Mouse (Mus musculus) liver, embryonic 16.5 days (tissue): ENCODE measurements at regions not wholly inside any gene's neighbourhood (a gene's known extent, or its start where the extent isn't known, plus 50 kb on each side); places are given as distances from the start of the nearest gene placed in this dataset.

Experiments used
- ATAC-seq: fragments of 200-750 bp; cut with Nextera tagmentation; 2 replicates; pipeline ENCODE4 v1.8.0; 2017; ENCODE audit warnings: low read depth, mild to moderate bottlenecking, moderate number of reproducible peaks, moderate library complexity
- H3K27ac ChIP-seq: fragments of 300-500 bp; sonication (generic); 2 replicates; pipeline ENCODE4 v1.5.1; 2014; ENCODE audit warnings: mild to moderate bottlenecking, low read length
- H3K27me3 ChIP-seq: fragments of 300-500 bp; sonication (generic); 2 replicates; pipeline ENCODE4 v1.6.1; 2014; ENCODE audit warnings: low read depth, low read length, mixed read lengths; ENCODE audit not compliant: control insufficient read depth, insufficient read depth
- H3K36me3 ChIP-seq: fragments of 300-500 bp; sonication (generic); 2 replicates; pipeline ENCODE4 v1.6.1; 2014; ENCODE audit warnings: mild to moderate bottlenecking; ENCODE audit not compliant: control insufficient read depth, insufficient read depth
- H3K4me1 ChIP-seq: fragments of 300-500 bp; sonication (generic); 2 replicates; pipeline ENCODE4 v1.6.1; 2014; ENCODE audit warnings: low read depth, low read length, mixed read lengths; ENCODE audit not compliant: control insufficient read depth
- H3K4me2 ChIP-seq: fragments of 300-500 bp; sonication (generic); 2 replicates; pipeline ENCODE4 v1.6.1; 2014; ENCODE audit warnings: low read depth, low read length, mixed read lengths
- H3K4me3 ChIP-seq: fragments of 300-500 bp; sonication (generic); 2 replicates; pipeline ENCODE4 v1.5.1; 2014; ENCODE audit warnings: low read depth, mild to moderate bottlenecking, low read length
- H3K9ac ChIP-seq: fragments of 300-500 bp; sonication (generic); 2 replicates; pipeline ENCODE4 v1.6.1; 2014; ENCODE audit warnings: low read depth, low read length
- H3K9me3 ChIP-seq: fragments of 300-500 bp; sonication (generic); replicated peaks from 2 replicates; pipeline ENCODE4 v1.6.1; 2016; ENCODE audit warnings: low read length; ENCODE audit not compliant: control insufficient read depth
- WGBS: fragments of 180-500 bp; shearing (Covaris S2); extraction: QIAGEN DNeasy Blood & Tissue Kit; methylation state at CpG from one replicate; pipeline ENCODE4 v1.1.7; 2014; ENCODE audit not compliant: insufficient replicate concordance; 5-methylcytosine and 5-hydroxymethylcytosine counted together

DNA sequence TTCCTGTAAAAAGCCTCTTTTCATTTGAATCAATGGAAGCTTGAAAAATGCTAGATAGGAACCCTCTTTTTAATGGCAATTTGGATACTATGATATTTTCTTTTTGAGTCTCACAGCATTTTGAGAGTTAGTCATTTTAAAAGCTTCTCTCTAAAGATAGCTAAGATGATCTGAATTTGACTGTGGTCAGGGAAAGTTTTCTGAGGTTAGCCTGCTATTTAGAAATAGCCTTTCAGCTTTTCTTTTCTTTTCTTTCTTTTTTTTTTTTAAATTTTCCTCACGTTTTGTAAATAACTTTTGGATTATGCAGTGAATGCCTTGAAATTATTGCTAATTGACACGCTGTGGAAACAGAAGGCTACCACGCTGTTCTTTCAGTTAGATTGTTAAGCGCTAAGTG is 387.3 kb upstream of the Zeb2 start:
- no peak for ATAC-seq
- H3K36me3 ChIP-seq: no peaks in the 10 kb centered on the region
- WGBS: 78% methylated on average over 4 of the region's 4 CpGs

DNA sequence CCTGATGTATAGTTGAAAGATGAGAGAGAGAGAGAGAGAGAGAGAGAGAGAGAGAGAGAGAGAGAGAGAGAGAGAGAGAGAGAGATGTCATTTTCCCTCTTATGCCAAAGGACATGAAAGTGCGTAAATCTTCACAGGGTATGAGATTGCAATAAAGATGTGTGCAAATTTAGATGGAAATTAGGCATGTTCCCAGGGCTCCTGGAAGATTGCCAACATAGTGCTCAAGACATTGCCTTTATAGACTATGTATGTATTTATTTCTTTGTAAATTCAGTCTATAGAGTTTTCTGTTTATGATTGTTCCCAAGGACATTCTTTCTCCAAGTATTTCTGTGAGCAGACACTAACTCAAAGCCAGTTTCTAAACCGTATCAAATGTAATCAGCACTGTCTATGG is 376.5 kb upstream of the Zeb2 start:
- Histone ChIP-seq H3K4me1 (no peaks in the 10 kb centered on the region), H3K4me3 (no peak overlapping the region), H3K4me2 (no peak overlapping the region), H3K27ac (no peak overlapping the region), H3K27me3 (no peaks in the 10 kb centered on the region), H3K9ac (no peak overlapping the region), H3K36me3 (no peaks in the 10 kb centered on the region), H3K9me3 (no peaks in the 10 kb centered on the region)
- ATAC-seq: no peak
- 70% methylated on average over 2 of the region's 2 CpGs for WGBS

More for the DNA sequence above, 387.3 kb upstream of the Zeb2 start:
- Histone ChIP-seq H3K27me3 (no peaks in the 10 kb centered on the region), H3K4me3 (no peak overlapping the region), H3K4me2 (no peak overlapping the region), H3K9me3 (no peaks in the 10 kb centered on the region), H3K9ac (no peak overlapping the region), H3K4me1 (no peaks in the 10 kb centered on the region), H3K27ac (no peak overlapping the region)

DNA sequence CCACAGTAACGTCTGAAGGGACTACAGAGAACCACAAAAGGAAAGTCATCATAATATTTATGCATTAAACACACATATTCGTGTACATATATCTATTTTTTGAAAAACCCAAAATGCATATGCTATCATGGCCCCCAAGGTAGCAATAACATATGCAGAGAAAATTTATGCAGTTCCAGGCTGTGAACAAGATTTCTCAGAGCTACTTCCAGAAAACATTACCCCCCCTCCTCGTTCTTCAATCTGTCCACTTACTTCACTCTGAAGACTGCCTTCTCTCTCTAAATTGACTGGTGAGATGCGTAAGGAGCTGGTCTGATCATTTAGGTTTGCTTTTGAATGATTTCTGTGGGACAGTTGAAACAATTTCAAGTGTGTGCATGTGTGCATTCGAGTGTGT is 369.3 kb upstream of the Zeb2 start:
- no peaks in the 10 kb centered on the region for H3K4me1 ChIP-seq
- no peaks in the 10 kb centered on the region for H3K36me3 ChIP-seq
- no peak overlapping the region for H3K4me2 ChIP-seq
- ATAC-seq: no peak
- no peaks in the 10 kb centered on the region for H3K9me3 ChIP-seq
- no peak overlapping the region for H3K4me3 ChIP-seq
- no peak overlapping the region for H3K9ac ChIP-seq
- WGBS: 67% methylated on average over 5 of the region's 5 CpGs
- no peaks in the 10 kb centered on the region for H3K27me3 ChIP-seq
- H3K27ac ChIP-seq: no peak overlapping the region

DNA sequence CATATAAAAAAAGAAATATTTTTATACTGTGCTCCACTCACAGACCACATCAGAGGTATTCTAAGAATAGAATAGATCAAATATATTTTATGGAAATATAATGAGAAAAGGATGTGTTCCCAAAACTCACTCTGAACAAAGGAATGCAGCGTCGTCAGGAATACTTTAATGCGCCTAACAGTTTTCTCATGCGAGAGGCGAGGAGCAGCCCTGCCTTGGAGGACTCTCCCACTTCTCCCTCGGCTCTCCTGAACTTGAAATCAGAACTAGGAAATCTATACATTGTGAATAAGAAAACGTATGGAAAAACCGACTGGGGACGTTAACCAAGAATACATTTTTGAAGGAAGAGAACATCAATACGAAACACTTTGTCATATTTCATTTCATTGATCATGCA is 368.3 kb upstream of the Zeb2 start:
- WGBS: 69% methylated on average over 10 of the region's 10 CpGs
- Histone ChIP-seq H3K27ac (no peak overlapping the region), H3K27me3 (no peaks in the 10 kb centered on the region), H3K4me1 (no peaks in the 10 kb centered on the region), H3K4me3 (no peak overlapping the region), H3K9ac (no peak overlapping the region), H3K4me2 (no peak overlapping the region), H3K9me3 (no peaks in the 10 kb centered on the region), H3K36me3 (no peaks in the 10 kb centered on the region)
- ATAC-seq: no peak

DNA sequence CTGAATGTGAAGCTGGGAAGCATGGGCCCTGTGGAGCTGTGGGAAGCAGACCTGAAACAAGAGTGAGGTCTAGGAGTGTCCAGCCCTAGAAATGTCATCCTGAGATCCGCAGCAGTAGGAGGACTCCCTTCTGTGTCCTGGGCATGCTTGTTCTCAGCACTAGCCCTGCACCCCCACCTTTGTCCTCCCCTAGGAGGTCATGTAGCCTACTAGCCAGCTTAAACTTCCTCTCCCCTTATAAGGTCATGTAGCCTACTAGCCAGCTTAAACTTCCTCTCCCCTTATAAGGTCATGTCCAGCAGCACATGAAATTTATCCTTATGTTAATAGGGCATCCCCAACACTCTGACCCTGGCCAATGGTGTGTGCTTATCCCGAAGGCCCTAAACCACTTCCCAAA is 363.5 kb upstream of the Zeb2 start:
- Histone ChIP-seq H3K9me3 (no peaks in the 10 kb centered on the region), H3K36me3 (no peaks in the 10 kb centered on the region), H3K27me3 (no peaks in the 10 kb centered on the region), H3K9ac (no peak overlapping the region), H3K4me2 (no peak overlapping the region), H3K27ac (no peak overlapping the region), H3K4me3 (no peak overlapping the region), H3K4me1 (no peaks in the 10 kb centered on the region)
- ATAC-seq: no peak
- 65% methylated on average over 2 of the region's 2 CpGs for WGBS

DNA sequence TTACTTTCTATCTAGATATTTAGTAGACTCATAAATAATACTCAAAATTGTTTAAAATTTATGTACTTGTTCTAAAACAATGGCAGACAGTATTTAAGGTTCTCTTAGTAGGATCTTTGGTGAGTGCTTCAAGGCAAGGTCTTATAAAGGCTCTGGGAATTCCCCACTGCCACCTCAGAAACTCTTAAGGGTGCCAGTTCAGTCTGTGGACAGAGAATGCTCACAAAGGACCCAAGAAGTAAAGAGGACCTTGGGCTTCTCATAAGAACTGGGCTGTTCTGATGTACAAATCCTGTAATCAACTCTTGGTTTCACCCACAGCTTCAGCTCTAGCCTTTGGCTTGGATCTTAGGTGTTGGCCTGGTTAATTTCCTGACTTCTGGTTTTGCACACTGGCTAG is 358.8 kb upstream of the Zeb2 start:
- H3K9me3 ChIP-seq: no peaks in the 10 kb centered on the region
- no peaks in the 10 kb centered on the region for H3K4me1 ChIP-seq
- H3K4me3 ChIP-seq: no peak overlapping the region
- H3K27me3 ChIP-seq: no peaks in the 10 kb centered on the region
- no peak overlapping the region for H3K9ac ChIP-seq
- H3K36me3 ChIP-seq: no peaks in the 10 kb centered on the region
- no peak for ATAC-seq
- no peak overlapping the region for H3K27ac ChIP-seq
- no peak overlapping the region for H3K4me2 ChIP-seq

DNA sequence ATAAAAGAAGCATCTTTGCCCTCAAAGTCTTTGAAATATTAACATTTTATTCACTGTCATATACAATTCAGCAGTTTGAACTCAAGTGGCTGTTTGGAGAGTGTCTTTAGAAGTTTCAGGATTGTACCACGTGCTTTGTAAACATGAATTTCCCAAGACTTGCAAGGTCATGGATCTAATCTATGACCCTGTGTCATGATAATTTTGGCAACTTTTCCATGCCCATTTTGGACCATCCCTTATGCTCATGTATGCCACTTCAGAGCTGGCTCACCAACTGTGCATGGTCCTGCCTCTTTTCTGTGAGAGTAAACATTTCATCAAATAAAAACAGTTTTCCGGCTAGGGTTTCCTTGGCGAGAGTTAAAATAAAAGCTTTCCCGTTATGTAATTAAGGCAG is 347.1 kb upstream of the Zeb2 start:
- no peaks in the 10 kb centered on the region for H3K9me3 ChIP-seq
- no peaks in the 10 kb centered on the region for H3K4me1 ChIP-seq
- H3K4me3 ChIP-seq: no peak overlapping the region
- H3K36me3 ChIP-seq: no peaks in the 10 kb centered on the region
- H3K9ac ChIP-seq: no peak overlapping the region
- 65% methylated on average over 4 of the region's 4 CpGs for WGBS
- no peak for ATAC-seq
- no peak overlapping the region for H3K4me2 ChIP-seq
- no peak overlapping the region for H3K27ac ChIP-seq
- H3K27me3 ChIP-seq: no peaks in the 10 kb centered on the region

DNA sequence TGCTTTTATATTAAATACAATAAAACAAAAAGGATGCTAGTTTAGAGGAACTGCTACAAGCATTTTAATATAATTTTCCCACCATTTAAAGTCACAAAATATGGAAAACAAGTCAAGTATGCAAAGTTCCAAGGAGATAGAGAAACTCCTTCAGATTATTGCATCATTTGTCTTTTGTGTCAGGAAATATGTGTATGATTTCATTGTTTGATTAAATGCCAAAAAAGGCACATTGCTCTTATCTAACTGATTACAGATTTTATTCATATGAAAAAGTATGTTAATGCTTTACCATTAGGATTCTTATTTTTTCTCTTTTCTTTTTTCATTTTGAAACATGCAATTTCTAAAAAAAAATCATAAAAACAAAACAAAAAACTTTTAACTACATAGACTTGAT is 342.2 kb upstream of the Zeb2 start:
- H3K27me3 ChIP-seq: no peaks in the 10 kb centered on the region
- no peak overlapping the region for H3K4me3 ChIP-seq
- H3K9ac ChIP-seq: no peak overlapping the region
- H3K4me1 ChIP-seq: no peaks in the 10 kb centered on the region
- H3K36me3 ChIP-seq: no peaks in the 10 kb centered on the region
- no peak overlapping the region for H3K27ac ChIP-seq
- H3K9me3 ChIP-seq: no peaks in the 10 kb centered on the region
- no peak for ATAC-seq
- no peak overlapping the region for H3K4me2 ChIP-seq

DNA sequence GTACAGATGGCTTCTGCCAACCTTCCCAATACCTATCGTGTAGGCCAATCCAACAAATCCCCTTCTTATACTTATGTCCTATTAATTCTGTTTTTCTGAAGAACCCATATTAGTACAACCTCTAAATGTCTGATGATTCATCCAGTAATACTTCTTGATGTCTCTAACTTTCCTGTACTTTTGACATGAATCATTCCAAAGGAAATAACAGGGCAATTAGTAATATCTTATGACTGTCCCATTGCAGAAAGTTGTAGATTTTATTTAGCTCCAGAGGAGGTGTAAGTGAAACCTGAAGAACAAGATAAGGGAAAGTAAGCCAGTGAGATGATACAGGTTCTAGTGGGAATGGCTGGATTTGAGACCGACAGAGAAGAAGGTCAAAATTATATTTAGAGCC is 337.6 kb upstream of the Zeb2 start:
- Histone ChIP-seq H3K27ac (no peak overlapping the region), H3K4me1 (no peaks in the 10 kb centered on the region), H3K9me3 (no peaks in the 10 kb centered on the region), H3K4me2 (no peak overlapping the region), H3K4me3 (no peak overlapping the region), H3K36me3 (no peaks in the 10 kb centered on the region), H3K9ac (no peak overlapping the region), H3K27me3 (no peaks in the 10 kb centered on the region)
- ATAC-seq: no peak
- WGBS: 69% methylated on average over 2 of the region's 2 CpGs

DNA sequence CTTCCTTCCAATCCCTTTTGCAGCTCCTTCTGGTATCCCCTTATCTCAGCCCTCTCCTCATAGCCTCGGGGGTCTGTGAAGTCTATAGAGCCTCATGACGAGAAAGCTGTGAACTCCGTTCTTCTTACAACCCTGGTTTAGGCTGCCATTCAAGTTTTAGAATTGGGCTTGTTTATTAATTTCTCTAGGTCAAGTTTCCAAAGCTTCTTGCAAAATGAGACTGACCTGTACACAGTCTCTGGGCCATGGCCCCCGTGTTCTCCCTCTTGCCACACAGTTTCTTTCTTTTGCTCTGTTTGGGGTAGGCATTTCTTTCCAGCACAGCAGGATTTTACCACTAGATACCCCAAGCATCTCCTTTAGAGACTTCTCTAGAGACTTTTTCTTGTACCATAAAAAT is 322.0 kb upstream of the Zeb2 start:
- H3K9ac ChIP-seq: no peak overlapping the region
- WGBS: 60% methylated on average over 4 of the region's 4 CpGs
- no peak for ATAC-seq
- H3K27me3 ChIP-seq: no peaks in the 10 kb centered on the region
- H3K27ac ChIP-seq: no peak overlapping the region
- no peak overlapping the region for H3K4me3 ChIP-seq
- H3K4me2 ChIP-seq: no peak overlapping the region
- no peaks in the 10 kb centered on the region for H3K4me1 ChIP-seq
- H3K9me3 ChIP-seq: no peaks in the 10 kb centered on the region
- no peaks in the 10 kb centered on the region for H3K36me3 ChIP-seq
